Mouse (Mus musculus) kidney, adult 18-20 months (tissue): ENCODE measurements around the gene Hrg.
A peak's percentile ranks its signal among the peaks of the same experiment; 100 is the strongest.
"Not testable (repeated sequence)": the region's sequence is repeated elsewhere in the genome, so short reads cannot be mapped to it uniquely, and the experiment has no call there.

Experiments
- DNase-seq: peaks from one replicate; pipeline ENCODE4 v3.0.0; 2021

Gene Hrg

DNA sequence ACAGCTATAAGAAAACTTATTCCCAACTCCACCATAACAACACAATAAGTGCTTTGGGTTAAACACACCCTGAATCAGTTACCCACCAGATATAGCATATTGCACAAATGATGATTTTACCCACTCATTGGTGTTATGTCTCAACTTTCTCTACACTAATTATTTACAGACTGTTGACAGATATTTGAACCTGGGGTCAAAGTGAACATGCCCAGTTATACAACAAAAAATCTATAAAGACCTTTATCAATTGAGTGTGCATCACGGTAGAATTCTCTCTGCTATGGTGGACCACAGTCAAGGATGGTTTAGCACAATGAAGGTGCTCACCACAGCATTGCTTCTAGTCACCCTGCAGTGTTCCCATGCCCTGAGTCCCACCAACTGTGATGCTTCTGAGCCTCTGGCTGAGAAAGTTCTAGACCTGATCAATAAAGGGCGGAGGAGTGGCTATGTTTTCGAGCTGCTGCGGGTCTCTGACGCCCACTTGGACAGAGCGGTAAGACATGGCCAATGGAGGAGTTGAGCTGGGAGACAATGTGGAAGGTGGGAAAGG, at the start of gene Hrg:
Gene Hrg (plus strand): TSS at position 233 of the 556 bp plus-strand sequence.
- DNase-seq, result no peak

DNA sequence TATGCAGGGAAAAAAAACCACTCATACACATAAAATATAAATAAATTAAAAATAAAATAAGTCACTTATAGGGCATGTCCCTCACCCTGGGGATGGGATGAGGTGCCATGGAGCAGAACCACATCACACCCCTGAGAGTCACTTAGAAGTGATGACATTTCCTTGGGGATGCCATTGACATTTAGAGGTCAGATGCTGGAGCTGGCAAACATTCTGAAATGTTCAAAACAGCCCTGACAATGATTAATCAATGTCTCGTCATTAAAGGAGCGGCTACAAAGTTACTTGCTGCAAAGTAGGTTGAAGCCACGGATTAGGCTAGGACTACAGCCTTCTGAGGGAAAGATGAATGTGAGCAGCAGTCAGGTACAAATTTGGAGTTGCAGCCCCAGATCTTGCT, 49.5 kb upstream of the Hrg start:
- DNase-seq, result no peak

- no peak for DNase-seq
Observed at GRCm38 (mm10) chr16:22909290-22909689, 41.6 kb upstream of the Hrg start.

DNA sequence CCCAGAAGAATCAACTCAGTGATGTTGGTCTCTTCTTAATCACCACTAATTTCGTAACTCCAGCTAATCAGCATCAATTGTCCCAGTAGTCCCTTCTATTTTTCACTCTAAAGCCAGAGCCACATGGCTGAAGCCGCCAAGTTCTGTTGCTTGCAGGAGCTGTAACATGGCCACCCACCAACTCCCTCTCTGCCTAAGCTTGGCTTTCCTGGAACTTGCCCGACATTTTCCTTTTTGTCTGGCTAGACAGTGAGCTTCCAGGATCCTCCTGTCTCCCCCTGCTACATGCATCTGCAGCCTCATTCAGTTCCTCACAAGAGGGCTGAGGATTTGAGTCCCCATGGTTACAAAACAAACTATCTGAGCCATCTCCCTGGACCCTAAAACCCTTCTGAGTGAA, 38.9 kb upstream of the Hrg start:
- DNase-seq, result no peak

- DNase-seq, result no peak
Observed at GRCm38 (mm10) chr16:22912886-22913285, 38.0 kb upstream of the Hrg start.

GRCm38 (mm10) chr16:22914276-22914675, 36.6 kb upstream of the Hrg start:
- DNase-seq, result no peak

DNA sequence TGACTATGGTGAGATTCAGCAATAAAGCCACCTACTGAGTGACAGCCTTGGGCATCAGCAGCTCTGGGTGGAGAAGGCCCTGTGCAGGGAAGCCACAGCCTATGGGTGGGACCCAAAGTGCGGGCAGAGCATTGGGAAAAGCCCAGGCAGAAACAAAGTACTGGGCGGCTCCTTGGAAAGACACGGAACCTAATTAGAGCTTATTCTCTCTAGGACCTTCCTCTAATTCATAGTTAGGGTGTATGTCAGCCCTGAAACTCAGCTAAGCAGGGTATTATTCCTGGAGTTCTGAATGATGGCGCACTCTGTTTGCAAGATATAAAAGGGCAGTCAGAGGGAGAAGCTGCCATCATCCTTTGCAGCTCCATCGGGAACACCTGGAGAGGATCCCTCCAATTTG, 32.8 kb upstream of the Hrg start, which contains the start of gene Fetub:
Gene Fetub (plus strand): TSS at position 301 of the 400 bp plus-strand sequence.
- DNase-seq, result no peak

GRCm38 (mm10) chr16:22918664-22919312, 32.1 kb upstream of the Hrg start:
- DNase-seq, result no peak

GRCm38 (mm10) chr16:22919971-22920854, 30.7 kb upstream of the Hrg start:
- no peak for DNase-seq

DNA sequence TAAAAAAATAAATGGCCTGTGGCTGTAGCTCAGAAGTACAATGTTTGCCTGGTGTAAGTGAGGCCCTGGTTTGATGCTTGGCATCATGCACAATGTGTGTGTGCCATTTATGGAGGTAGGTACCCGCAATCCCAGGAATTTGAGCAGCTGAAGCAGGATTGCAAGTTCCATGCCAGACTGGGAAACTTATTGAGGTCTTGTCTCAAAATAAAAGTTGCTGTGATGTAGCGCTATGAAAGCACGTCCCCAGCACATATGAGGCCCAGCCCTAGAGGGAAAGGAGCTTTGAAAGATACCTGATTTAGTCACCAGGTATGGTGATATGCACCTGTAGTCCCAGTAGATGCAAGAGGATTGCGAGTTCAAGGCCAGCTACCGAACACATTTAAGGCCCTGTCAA, 29.1 kb upstream of the Hrg start:
- no peak for DNase-seq

GRCm38 (mm10) chr16:22922433-22922832, 28.4 kb upstream of the Hrg start:
- no peak for DNase-seq

DNA sequence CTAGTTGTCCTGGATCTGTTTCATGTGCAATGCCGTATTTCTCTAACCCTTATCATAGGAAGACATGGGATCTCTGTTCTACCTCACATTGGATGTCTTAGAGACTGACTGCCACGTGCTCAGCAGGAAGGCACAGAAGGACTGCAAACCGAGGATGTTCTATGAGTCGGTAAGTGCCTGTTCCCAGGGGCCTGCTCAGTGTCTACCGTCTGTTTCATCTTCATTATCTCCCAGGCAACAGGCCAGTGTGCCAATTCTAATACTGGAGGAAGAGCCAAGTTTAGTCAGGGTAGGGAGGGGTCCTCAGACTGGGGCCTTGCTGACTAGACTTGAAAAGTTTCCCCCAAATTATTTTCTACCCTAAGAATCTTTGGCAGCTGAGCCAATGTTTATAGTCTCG, 21.3 kb upstream of the Hrg start:
- no peak for DNase-seq

GRCm38 (mm10) chr16:22931431-22932200, 19.3 kb upstream of the Hrg start:
- no peak for DNase-seq

DNA sequence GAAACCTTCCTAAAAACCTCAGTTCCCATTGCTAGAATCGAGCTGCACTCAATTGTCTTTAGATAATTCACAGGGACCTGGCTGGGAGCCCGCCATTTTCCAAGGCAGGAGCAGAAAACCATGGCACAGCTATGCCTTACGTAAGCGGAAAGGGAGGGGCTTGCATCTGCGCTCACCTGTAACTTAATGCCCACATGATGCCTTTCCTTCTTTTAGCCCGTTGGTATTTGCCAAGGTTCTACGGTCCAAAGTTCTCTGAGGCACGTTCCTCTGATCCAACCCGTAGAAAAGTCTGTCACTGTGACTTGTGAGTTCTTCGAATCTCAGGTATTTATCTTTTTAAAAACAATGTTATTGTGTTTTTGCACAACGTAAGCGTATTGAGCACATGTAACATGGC, 13.2 kb upstream of the Hrg start:
- DNase-seq, result peak; percentile 18

GRCm38 (mm10) chr16:22938541-22938940, 12.3 kb upstream of the Hrg start:
- no peak for DNase-seq

DNA sequence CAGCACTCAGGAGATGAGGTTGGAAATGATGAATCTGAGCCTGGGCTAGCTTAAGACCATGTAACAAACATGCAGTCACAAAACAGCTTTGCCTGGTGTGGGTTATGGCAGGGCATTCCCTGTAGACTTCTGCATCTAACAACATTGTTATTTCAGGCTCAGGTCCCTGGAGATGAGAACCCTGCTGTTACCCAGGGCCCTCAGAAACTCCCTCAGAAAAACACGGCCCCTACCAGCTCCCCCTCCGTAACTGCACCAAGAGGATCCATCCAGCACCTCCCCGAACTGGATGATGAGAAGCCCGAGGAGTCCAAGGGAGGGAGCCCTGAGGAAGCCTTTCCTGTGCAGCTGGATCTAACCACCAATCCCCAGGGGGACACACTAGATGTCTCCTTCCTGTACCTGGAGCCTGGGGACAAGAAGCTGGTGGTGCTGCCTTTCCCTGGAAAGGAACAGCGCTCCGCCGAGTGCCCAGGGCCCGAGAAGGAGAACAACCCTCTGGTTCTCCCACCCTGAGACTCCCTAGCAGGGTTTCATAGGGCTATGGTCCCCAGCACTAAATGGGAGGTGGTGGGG, 11.7 kb upstream of the Hrg start:
- no peak for DNase-seq

- not testable (repeated sequence) for DNase-seq
Observed at GRCm38 (mm10) chr16:22941825-22942476, 8.9 kb upstream of the Hrg start.

- no peak for DNase-seq
Observed at GRCm38 (mm10) chr16:22947371-22947770, 3.5 kb upstream of the Hrg start.

DNA sequence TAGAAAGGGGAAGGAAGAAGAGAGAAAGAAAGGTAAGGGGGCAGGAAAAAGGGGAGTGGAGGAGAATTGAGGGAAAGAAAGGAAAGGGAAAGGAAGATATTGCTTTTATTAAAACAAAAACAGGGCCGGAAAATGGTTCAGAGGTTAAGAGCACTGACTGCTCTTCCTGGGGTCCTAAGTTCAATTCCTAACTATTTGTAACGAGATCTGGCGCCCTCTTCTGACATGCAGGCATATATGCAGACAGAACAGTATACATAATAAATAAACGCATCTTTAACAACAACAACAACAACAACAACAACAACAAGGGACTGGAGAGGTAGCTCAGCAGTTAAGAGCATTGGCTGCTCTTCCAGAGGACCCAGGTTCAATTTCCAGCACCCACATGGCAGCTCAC, 2.2 kb downstream of the Hrg start:
- peak; percentile 16 for DNase-seq

DNA sequence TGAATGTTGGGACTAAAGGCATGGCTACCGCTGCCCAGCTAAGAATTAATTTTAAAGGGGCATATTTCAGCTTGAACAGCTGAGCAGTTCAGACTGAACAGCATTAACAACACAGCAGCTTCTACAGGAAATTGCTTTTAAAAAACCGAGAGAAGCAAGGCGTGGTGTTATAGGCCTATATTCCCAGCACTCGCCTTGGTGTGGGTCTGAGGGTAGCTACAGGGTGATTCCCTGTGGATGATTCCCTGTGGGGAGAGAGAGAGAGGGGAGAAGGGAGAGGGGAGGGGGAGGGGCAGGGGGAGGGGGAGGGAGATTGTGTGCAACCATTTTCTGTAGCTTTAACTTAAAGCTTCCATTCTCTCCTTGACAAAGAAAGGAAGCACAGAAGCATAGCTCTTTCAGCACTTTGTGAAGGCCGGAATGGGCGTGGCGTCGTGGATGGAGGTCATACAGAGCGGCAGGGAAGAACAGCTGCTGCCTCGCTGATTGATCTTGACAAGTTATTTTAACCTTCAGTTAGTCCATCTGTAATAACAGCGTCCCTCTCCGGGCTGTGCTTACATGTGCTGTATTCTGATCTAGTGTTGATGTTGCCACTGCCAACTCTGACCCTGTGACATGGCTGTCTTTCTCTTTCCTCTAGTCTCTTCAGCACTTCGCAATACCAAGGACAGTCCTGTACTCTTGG, 4.7 kb downstream of the Hrg start:
- DNase-seq, result no peak

DNA sequence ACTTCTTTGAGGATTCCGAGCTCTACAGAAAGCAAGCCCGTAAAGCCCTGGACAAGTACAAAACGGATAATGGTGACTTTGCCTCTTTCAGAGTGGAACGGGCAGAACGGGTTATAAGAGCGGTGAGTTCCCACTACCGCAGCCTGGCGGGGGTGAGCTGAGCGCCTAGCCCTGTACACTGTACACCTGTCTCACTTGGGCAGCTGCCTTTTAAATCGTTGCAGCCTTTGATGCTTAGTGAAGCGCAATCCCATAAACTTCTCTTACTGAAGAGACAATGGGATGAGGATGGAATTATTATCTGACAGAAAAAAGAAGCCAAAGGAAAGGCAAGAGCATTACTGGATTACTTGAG, 5.2 kb downstream of the Hrg start:
- no peak for DNase-seq

- no peak for DNase-seq
Observed at GRCm38 (mm10) chr16:22961073-22961472, 10.2 kb downstream of the Hrg start.
